Mouse (Mus musculus) lung, postnatal 0 days (tissue): ENCODE results near the gene Fhl2. TPM values are rescaled to one million over a fixed set of nuclear protein-coding genes. Genes with fewer than 3 reads are reported as not detected.
A peak's percentile ranks its signal among the peaks of the same experiment; 100 is the strongest.
"Not testable (repeated sequence)": the region's sequence is repeated elsewhere in the genome, so short reads cannot be mapped to it uniquely, and the experiment has no call there.

Source experiments
- ATAC-seq: fragments of 200-750 bp; cut with Nextera tagmentation; 2 replicates; pipeline ENCODE4 v1.8.0; 2017; ENCODE audit warnings: moderate library complexity
- DNase-seq: peaks from one replicate; pipeline ENCODE4 v3.0.0-alpha.2; 2016; ENCODE audit warnings: low spot score
- H3K27ac ChIP-seq: fragments of 300-500 bp; sonication (generic); 2 replicates; pipeline ENCODE4 v1.5.1; 2014; ENCODE audit warnings: antibody characterized with exemption, mild to moderate bottlenecking, low read length, mixed read lengths
- H3K27me3 ChIP-seq: fragments of 300-500 bp; sonication (generic); replicated peaks from 2 replicates; pipeline ENCODE4 v1.6.1; 2014; ENCODE audit warnings: low read length, mixed read lengths; ENCODE audit not compliant: insufficient read depth
- H3K36me3 ChIP-seq: fragments of 300-500 bp; sonication (generic); 2 replicates; pipeline ENCODE4 v1.6.1; 2014; ENCODE audit warnings: low read length, mixed read lengths; ENCODE audit not compliant: insufficient read depth
- H3K4me1 ChIP-seq: fragments of 300-500 bp; sonication (generic); 2 replicates; pipeline ENCODE4 v1.6.1; 2014; ENCODE audit warnings: antibody characterized with exemption, low read depth, low read length, mixed read lengths; ENCODE audit not compliant: insufficient read depth
- H3K4me2 ChIP-seq: fragments of 300-500 bp; sonication (generic); replicated peaks from 2 replicates; pipeline ENCODE4 v1.6.1; 2014; ENCODE audit warnings: low read depth, mild to moderate bottlenecking, low read length, moderate library complexity, mixed read lengths
- H3K4me3 ChIP-seq: fragments of 300-500 bp; sonication (generic); 2 replicates; pipeline ENCODE4 v1.5.1; 2014; ENCODE audit warnings: low read depth, low read length
- H3K9ac ChIP-seq: fragments of 300-500 bp; sonication (generic); replicated peaks from 2 replicates; pipeline ENCODE4 v1.6.1; 2014; ENCODE audit warnings: low read depth, mild to moderate bottlenecking
- H3K9me3 ChIP-seq: fragments of 300-500 bp; sonication (generic); 2 replicates; pipeline ENCODE4 v1.6.1; 2016; ENCODE audit warnings: low read length, mixed read lengths
- CTCF ChIP-seq: IDR thresholded peaks from 2 replicates; pipeline ENCODE4 v1.5.1; 2016; ENCODE audit warnings: antibody characterized with exemption, mild to moderate bottlenecking
- EP300 ChIP-seq: IDR thresholded peaks from 2 replicates; pipeline ENCODE4 v1.6.1; 2016; ENCODE audit warnings: antibody characterized with exemption, mild to moderate bottlenecking, control low read depth
- WGBS: fragments of 180-500 bp; shearing (Covaris S2); extraction: QIAGEN DNeasy Blood & Tissue Kit; methylation state at CpG from one replicate; pipeline ENCODE4 v1.1.7; 2014; 5-methylcytosine and 5-hydroxymethylcytosine counted together
- polyA plus RNA-seq: library from polyadenylated mRNA; unstranded; fragments of >200 nt; fragmentation: Nextera tagmentation; extraction: Ambion mirVana; gene quantifications from 2 replicates; pipeline ENCODE4 v1.2.1, GENCODE M21; 2015

Fhl2 gene
- polyA plus RNA-seq, 1 experiment from 2014 or later = 21.0 TPM

DNA sequence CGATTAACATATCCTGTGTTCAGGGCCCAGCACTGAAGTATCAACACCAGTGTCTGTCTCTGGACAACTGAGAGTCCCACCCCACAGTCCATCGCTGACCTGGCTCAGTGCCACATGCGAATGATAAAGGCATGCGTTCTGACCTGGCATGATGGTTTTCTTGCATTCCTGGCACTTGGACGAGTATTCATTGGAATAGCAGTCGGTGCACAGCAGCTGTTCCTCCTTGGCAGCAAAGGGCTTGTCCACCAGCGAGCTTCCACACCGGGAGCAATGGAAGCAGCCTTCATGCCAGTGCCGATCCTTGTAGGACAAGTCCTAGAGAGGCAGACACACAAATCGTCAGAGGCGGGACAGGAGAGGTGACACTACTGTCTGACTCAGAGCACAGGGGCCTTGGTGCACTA lies 55.2 kb downstream of the Fhl2 start:
- DNase-seq = peak; percentile 18
- 41% methylated on average over 11 of the region's 11 CpGs for WGBS
- no peak overlapping the region for H3K27ac ChIP-seq

GRCm38 (mm10) chr1:43139587-43140266 lies 57.1 kb downstream of the Fhl2 start:
- H3K27ac ChIP-seq = no peak overlapping the region
- H3K36me3 ChIP-seq = no peaks in the 10 kb centered on the region
- TF ChIP-seq EP300 (no peak), CTCF (peak; percentile 98)
- H3K27me3 ChIP-seq = no peaks in the 10 kb centered on the region
- WGBS = 52% methylated on average over 8 of the region's 8 CpGs
- H3K4me3 ChIP-seq = no peak overlapping the region
- H3K9me3 ChIP-seq = no peaks in the 10 kb centered on the region
- H3K9ac ChIP-seq = no peak overlapping the region
- no peak overlapping the region for H3K4me2 ChIP-seq
- ATAC-seq = peak; percentile 75
- peak; percentile 84 for DNase-seq
- no peaks in the 10 kb centered on the region for H3K4me1 ChIP-seq

More for the DNA sequence above, 55.2 kb downstream of the Fhl2 start:
- Histone ChIP-seq H3K36me3 (no peaks in the 10 kb centered on the region), H3K27me3 (no peaks in the 10 kb centered on the region), H3K9ac (no peak overlapping the region), H3K4me2 (no peak overlapping the region), H3K4me1 (no peaks in the 10 kb centered on the region), H3K4me3 (no peak overlapping the region), H3K9me3 (no peaks in the 10 kb centered on the region)
- no peak for ATAC-seq
- TF ChIP-seq CTCF (no peak), EP300 (no peak)

DNA sequence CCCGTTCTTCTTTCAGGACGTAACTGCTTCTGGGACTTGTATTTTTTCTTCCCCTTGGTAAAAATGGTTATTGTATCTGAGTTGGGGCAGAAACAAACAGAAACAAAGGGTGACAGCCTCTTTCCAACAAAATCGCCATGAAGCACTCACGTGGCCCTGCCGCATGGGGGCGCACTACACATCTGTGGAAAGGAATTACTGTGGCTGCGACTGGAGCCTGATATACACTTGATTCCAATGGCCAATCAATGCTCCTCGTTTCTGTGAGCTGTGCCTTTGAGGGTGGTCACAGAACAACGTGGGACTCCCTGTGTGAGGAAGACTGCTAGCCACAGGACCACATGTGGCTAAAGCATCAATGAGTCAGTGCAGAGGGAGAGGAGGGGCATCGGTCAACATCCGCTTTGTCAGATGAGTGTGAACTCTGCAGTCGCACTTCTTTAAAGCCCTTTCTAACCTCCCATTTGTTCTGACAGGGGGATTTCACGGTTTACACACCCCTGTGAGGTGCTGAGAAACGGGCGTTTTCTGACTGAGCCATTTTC lies 58.4 kb downstream of the Fhl2 start:
- no peak for ATAC-seq
- Histone ChIP-seq H3K36me3 (no peaks in the 10 kb centered on the region), H3K27ac (no peak overlapping the region), H3K9ac (no peak overlapping the region), H3K4me2 (no peak overlapping the region), H3K27me3 (no peaks in the 10 kb centered on the region), H3K4me1 (no peaks in the 10 kb centered on the region), H3K4me3 (no peak overlapping the region), H3K9me3 (no peaks in the 10 kb centered on the region)
- DNase-seq = no peak
- 66% methylated on average over 15 of the region's 15 CpGs for WGBS
- TF ChIP-seq EP300 (no peak), CTCF (peak; percentile 59)

GRCm38 (mm10) chr1:43137334-43137733 lies 59.5 kb downstream of the Fhl2 start:
- Histone ChIP-seq H3K36me3 (no peaks in the 10 kb centered on the region), H3K9ac (no peak overlapping the region), H3K4me2 (no peak overlapping the region), H3K27ac (no peak overlapping the region), H3K27me3 (no peaks in the 10 kb centered on the region), H3K4me1 (no peaks in the 10 kb centered on the region), H3K9me3 (no peaks in the 10 kb centered on the region), H3K4me3 (no peak overlapping the region)
- DNase-seq = no peak
- TF ChIP-seq CTCF (no peak), EP300 (no peak)
- ATAC-seq = peak; percentile 3; the same call in 1 of the 2 replicates
- 70% methylated on average over 5 of the region's 5 CpGs for WGBS

- ATAC-seq, H3K36me3 ChIP-seq, H3K9me3 ChIP-seq, H3K27ac ChIP-seq, H3K27me3 ChIP-seq, H3K4me2 ChIP-seq, H3K4me3 ChIP-seq, H3K9ac ChIP-seq, DNase-seq, H3K4me1 ChIP-seq: not testable (repeated sequence)
- 92% methylated on average over 2 of the region's 2 CpGs for WGBS
Observed at GRCm38 (mm10) chr1:43136488-43137029, 60.2 kb downstream of the Fhl2 start.

- Histone ChIP-seq H3K4me2 (no peak overlapping the region), H3K36me3 (no peaks in the 10 kb centered on the region), H3K27ac (no peak overlapping the region), H3K27me3 (no peaks in the 10 kb centered on the region), H3K9me3 (no peaks in the 10 kb centered on the region), H3K4me3 (no peak overlapping the region), H3K4me1 (no peaks in the 10 kb centered on the region), H3K9ac (no peak overlapping the region)
- DNase-seq (no peak), ATAC-seq (no peak)
- no peak for TF ChIP-seq CTCF
- TF ChIP-seq EP300 = no peak
- 89% methylated on average over 9 of the region's 9 CpGs for WGBS
Observed at GRCm38 (mm10) chr1:43131591-43131990, 65.2 kb downstream of the Fhl2 start.
